Mouse (Mus musculus): Measurements from ENCODE around the gene Etnk1. TPM values are rescaled to one million over a fixed set of nuclear protein-coding genes. Genes with fewer than 3 reads are reported as not detected.
"Not testable (repeated sequence)": the region's sequence is repeated elsewhere in the genome, so short reads cannot be mapped to it uniquely, and the experiment has no call there.

Gene Etnk1
- polyA plus RNA-seq, 2 experiments from 2014 or later, result 24.4 to 38.9 TPM

GRCm38 (mm10) chr6:143171781-143172465 lies 4.9 kb downstream of the Etnk1 start:
- peak; percentile 26 for ATAC-seq

DNA sequence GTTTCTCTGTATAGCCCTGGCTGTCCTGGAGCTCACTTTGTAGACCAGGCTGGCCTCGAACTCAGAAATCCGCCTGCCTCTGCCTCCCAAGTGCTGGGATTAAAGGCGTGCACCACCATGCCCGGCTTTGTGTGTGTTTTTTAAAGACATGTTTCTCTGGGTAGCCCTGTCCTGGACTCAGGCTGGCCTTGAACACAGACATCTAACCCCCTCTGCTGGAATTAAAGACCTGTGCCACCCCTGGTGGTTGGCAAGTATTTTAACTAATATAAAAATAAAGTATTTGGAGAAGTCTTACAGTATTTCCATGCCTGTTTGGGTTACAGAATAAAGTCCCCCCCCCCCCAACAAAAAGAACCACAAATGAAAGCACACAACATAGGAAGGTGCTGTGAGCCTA lies 5.7 kb downstream of the Etnk1 start:
- ATAC-seq, result not testable (repeated sequence)

DNA sequence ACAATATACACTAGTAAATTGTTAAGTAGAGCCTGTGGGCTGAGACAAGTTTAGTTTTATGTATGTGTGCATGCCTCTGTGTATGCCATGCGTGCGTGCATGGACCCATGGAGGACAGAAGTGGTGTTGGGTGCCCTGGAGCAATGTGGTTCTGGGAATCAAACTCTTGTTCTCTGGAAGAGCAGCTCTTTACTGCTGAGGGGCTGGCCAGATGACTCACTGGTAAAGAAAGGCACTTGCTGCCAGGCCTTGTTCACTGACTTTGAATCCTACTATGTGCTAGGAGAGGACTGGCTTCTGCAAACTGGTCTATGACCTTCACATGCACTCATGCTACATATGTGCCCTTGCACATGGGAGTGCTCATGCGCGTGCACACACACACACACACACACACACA lies 7.2 kb downstream of the Etnk1 start:
- no peak for ATAC-seq

GRCm38 (mm10) chr6:143174906-143175656 lies 8.1 kb downstream of the Etnk1 start:
- ATAC-seq, result no peak

- no peak for ATAC-seq
These were observed 9.1 kb downstream of the Etnk1 start for GRCm38 (mm10) chr6:143176076-143176475.

- peak; percentile 28 for ATAC-seq
These were observed 9.6 kb downstream of the Etnk1 start for GRCm38 (mm10) chr6:143176591-143176990.

DNA sequence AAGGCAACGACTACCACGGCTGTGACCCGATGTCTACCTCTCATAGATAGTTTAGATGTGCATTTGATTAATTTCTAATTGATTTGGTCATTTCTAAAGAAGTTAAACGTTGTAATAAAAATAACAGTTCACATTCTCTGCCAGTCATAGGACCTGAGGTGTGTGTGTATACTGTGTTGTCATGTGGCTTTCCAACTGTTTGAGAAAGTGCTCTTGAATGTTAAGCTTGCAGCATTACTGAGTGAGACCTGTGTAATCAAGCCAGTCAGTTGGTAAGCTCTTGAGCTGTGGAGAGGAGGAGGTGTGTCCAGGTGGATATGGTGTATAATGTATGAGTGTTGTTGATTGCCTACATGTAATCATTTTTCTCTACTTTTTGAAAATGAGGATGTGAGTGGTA lies 12.2 kb downstream of the Etnk1 start:
- ATAC-seq, result no peak

GRCm38 (mm10) chr6:143179733-143180132 lies 12.7 kb downstream of the Etnk1 start:
- ATAC-seq, result no peak

DNA sequence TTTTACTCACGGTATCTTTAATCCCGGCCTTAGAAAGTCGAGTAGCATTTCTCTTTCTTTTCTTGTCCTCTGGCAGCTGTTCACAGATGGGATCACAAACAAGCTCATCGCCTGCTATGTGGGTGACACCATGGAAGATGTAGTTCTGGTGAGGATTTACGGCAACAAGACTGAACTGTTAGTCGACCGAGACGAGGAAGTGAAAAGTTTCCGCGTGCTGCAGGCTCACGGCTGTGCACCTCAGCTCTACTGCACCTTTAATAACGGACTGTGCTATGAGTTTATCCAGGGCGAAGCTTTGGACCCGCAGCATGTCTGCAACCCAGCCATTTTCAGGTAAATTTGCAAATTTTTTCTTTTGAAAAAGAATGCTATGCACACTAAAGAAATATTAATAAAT lies 13.5 kb downstream of the Etnk1 start:
- no peak for ATAC-seq

GRCm38 (mm10) chr6:143184099-143184498 lies 17.1 kb downstream of the Etnk1 start:
- no peak for ATAC-seq

- ATAC-seq, result peak; percentile 49
These were observed 17.7 kb downstream of the Etnk1 start for GRCm38 (mm10) chr6:143184745-143185144.

DNA sequence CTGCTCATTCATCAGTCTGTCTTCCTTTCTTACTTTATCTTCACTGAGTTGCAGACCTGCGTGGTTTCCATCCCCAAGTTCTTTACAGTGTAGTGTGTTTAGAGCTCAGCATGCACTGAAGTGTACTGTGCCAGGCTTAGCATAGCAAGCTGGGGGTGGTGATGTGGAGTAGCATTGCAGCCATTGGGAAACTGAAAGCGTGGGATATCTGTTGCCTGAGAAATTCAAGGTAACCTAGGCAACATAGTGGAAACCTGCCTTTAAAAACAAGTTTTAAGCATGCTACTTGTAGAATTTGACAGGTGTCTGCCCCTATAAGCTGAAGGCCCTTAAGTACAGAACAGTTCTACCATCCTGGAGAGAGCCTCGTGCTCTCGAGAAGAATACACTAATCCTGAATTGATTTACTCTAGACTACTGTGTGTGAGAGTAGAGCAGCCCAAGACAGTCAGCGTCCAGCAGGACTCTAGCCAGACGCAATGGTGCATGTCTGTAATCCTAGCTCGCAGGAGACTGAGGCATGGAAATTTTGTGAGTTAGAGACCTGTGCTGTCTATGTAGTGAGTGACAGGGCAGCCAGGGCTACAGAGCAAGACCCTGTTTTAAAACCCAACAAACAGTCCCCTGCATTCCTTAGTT lies 23.9 kb downstream of the Etnk1 start:
- no peak for ATAC-seq

- ATAC-seq, result no peak
These were observed 24.6 kb downstream of the Etnk1 start for GRCm38 (mm10) chr6:143191477-143192098.

- ATAC-seq, result no peak
These were observed 25.7 kb downstream of the Etnk1 start for GRCm38 (mm10) chr6:143192709-143193108.

- no peak for ATAC-seq
These were observed 26.1 kb downstream of the Etnk1 start for GRCm38 (mm10) chr6:143193166-143193565.

- ATAC-seq, result no peak
These were observed 26.6 kb downstream of the Etnk1 start for GRCm38 (mm10) chr6:143193641-143194040.

DNA sequence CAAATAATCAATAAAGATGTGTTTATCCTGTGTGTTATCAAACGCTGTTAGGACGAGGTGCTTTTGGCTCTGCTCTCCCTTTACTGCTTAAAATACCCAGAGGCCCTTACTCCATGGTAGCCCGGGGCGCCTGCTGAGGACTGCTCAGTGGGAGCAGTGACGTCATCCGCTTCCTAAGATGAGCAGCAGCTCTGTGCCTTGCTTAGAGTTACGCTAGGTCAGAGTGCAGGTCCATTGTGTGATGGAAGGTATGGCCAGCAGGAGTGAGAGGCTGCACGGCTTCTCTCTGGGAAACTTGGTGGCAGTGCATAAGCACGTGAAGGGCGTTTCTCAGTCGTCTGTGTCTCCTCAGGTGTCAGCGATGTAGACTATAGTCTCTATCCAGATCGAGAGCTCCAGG lies 30.0 kb downstream of the Etnk1 start:
- no peak for ATAC-seq

- no peak for ATAC-seq
These were observed 31.4 kb downstream of the Etnk1 start for GRCm38 (mm10) chr6:143198421-143198820.

DNA sequence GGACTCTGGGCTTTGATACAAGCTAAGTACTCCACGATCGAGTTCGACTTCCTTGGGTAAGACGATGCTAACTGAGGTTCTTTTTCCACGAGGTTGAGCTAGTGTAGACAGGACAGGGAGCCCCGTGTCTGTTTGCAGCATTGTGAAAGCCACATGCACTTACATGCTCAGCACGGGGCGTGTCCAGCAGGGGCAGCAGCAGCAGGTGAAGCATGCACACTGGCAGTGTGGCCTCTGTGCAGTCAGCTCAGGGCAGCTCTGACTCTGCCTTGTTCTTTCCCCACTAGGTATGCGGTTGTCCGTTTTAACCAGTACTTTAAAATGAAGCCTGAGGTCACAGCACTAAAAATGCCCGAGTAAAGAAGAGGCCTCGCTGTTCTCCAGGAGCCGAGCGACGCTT lies 36.1 kb downstream of the Etnk1 start:
- ATAC-seq, result no peak

DNA sequence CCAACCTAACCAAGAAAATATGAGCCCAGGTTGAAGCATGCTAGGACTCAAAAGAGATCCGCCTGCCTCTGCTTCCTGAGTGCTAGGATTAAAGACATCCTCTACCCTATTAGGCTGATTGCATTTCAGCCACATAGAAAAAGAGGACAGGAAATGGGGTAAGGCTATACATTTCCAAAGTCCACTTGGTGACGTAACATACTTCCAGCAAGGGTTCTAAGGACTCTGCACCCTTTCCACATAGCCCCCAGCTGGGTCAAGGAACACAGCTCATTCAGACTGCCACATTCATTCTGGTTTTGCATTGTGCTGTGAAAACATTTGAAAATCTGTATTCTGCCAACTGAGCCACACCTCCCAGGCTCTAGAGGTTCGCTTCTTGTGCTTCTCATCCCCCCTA lies 41.9 kb downstream of the Etnk1 start:
- ATAC-seq, result no peak

DNA sequence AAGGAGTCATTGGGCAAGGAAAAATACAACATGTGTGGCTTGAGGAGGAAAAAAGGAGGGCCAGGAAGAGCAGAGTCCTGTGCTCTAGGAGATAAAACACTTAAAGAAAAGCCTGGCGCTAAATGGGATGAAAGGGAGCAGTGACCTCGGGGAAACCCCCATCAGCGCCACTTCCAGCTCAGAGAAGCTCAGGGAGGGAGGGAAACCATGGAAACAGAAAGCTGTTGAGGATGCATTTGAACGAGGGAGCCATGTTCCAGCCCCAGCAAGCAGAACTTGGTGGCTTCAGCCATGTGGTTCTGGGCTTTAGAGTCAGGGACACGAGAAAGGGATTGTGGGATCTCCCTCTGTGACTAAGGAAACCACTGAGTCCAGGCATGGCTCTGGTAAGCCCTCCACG lies 45.7 kb downstream of the Etnk1 start:
- ATAC-seq, result no peak

DNA sequence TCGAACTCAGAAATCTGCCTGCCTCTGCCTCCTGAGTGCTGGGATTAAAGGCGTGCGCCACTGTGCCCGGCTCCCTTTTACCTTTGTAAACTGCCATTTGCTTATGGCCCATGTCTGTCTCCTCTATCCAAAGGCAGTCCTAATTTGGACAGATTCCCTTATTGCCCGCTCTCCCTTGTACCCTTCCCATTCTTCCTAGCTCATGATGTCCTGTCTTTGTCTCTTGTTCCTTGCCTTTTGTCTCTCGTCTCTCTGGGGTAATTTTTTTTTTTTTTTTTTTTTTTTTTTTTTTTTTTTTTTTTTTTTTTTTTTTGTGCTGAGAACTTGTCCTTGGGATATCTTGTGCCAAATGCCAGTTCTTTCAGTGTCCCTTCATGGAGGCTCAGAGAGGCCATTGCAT lies 46.4 kb downstream of the Etnk1 start:
- ATAC-seq, result no peak

- no peak for ATAC-seq
These were observed 49.2 kb downstream of the Etnk1 start for GRCm38 (mm10) chr6:143216221-143216620.

Data from CD4-positive, CD25-positive, alpha-beta regulatory T cell, adult 4 months (primary cell).